Mouse (Mus musculus): Measurements from ENCODE around the gene Nos1ap. TPM values are rescaled to one million over a fixed set of nuclear protein-coding genes. Genes with fewer than 3 reads are reported as not detected.
A peak's percentile ranks its signal among the peaks of the same experiment; 100 is the strongest.

The Nos1ap gene
- polyA plus RNA-seq, 1 experiment from 2014 or later, result 25.1 TPM

GRCm38 (mm10) chr1:170324312-170324711, 265.3 kb downstream of the Nos1ap start:
- H3K27ac ChIP-seq, result no peak overlapping the region
- no peak overlapping the region for H3K4me3 ChIP-seq
- no peaks in the 10 kb centered on the region for H3K4me1 ChIP-seq
- DNase-seq (ENCODE audit: low spot score), result no peak
- WGBS, result 90% methylated on average over 1 of the region's 1 CpGs
- peaks cover 44% of the 10 kb centered on the region for H3K36me3 ChIP-seq
- no peaks in the 10 kb centered on the region for H3K27me3 ChIP-seq (ENCODE audit: insufficient read depth, poor library complexity, severe bottlenecking)
- no peaks in the 10 kb centered on the region for H3K9me3 ChIP-seq

- no peaks in the 10 kb centered on the region for H3K9me3 ChIP-seq
- 92% methylated on average over 10 of the region's 10 CpGs for WGBS
- no peaks in the 10 kb centered on the region for H3K27me3 ChIP-seq (ENCODE audit: insufficient read depth, poor library complexity, severe bottlenecking)
- DNase-seq (ENCODE audit: low spot score), result no peak
- no peaks in the 10 kb centered on the region for H3K4me1 ChIP-seq
- H3K27ac ChIP-seq, result no peak overlapping the region
- peaks cover 47% of the 10 kb centered on the region for H3K36me3 ChIP-seq
- H3K4me3 ChIP-seq, result no peak overlapping the region
These were observed 266.7 kb downstream of the Nos1ap start for GRCm38 (mm10) chr1:170323001-170323400.

- DNase-seq (ENCODE audit: low spot score), result no peak
- H3K9me3 ChIP-seq, result no peaks in the 10 kb centered on the region
- no peaks in the 10 kb centered on the region for H3K27me3 ChIP-seq (ENCODE audit: insufficient read depth, poor library complexity, severe bottlenecking)
- no peak overlapping the region for H3K27ac ChIP-seq
- H3K36me3 ChIP-seq, result peaks cover 45% of the 10 kb centered on the region
- H3K4me3 ChIP-seq, result no peak overlapping the region
- H3K4me1 ChIP-seq, result no peaks in the 10 kb centered on the region
- 88% methylated on average over 2 of the region's 2 CpGs for WGBS
These were observed 267.6 kb downstream of the Nos1ap start for GRCm38 (mm10) chr1:170322046-170322445.

- peaks cover 10% of the 10 kb centered on the region; the same call in 1 of the 2 replicates for H3K4me1 ChIP-seq
- H3K27me3 ChIP-seq (ENCODE audit: insufficient read depth, poor library complexity, severe bottlenecking), result no peaks in the 10 kb centered on the region
- no peak overlapping the region for H3K27ac ChIP-seq
- H3K36me3 ChIP-seq, result peaks cover 6% of the 10 kb centered on the region; the same call in 1 of the 2 replicates
- 70% methylated on average over 6 of the region's 6 CpGs for WGBS
- H3K4me3 ChIP-seq, result no peak overlapping the region
- no peak for DNase-seq (ENCODE audit: low spot score)
- no peaks in the 10 kb centered on the region for H3K9me3 ChIP-seq
These were observed 278.2 kb downstream of the Nos1ap start for GRCm38 (mm10) chr1:170311431-170311830.

GRCm38 (mm10) chr1:170308503-170308902, 281.2 kb downstream of the Nos1ap start, which contains the start of gene Spata46:
Spata46 (plus strand) TSS chr1:170308803.
- H3K4me3 ChIP-seq, result no peak within 1 kb of the TSS
- H3K9me3 ChIP-seq, result no peaks in the 10 kb centered on the region
- peaks cover 7% of the 10 kb centered on the region for H3K36me3 ChIP-seq
- DNase-seq (ENCODE audit: low spot score), result no peak
- peaks cover 8% of the 10 kb centered on the region; the same call in 1 of the 2 replicates for H3K4me1 ChIP-seq
- H3K27me3 ChIP-seq (ENCODE audit: insufficient read depth, poor library complexity, severe bottlenecking), result no peaks in the 10 kb centered on the region
- 88% methylated on average over 4 of the region's 4 CpGs for WGBS
- H3K27ac ChIP-seq, result no peak within 1 kb of the TSS

- WGBS, result 89% methylated on average over 4 of the region's 4 CpGs
- no peak for DNase-seq (ENCODE audit: low spot score)
- H3K27ac ChIP-seq, result no peak within 1 kb of the TSS
- H3K36me3 ChIP-seq, result peaks cover 14% of the 10 kb centered on the region
- H3K4me3 ChIP-seq, result no peak within 1 kb of the TSS
- no peaks in the 10 kb centered on the region for H3K27me3 ChIP-seq (ENCODE audit: insufficient read depth, poor library complexity, severe bottlenecking)
- peaks cover 9% of the 10 kb centered on the region for H3K4me1 ChIP-seq
- H3K9me3 ChIP-seq, result no peaks in the 10 kb centered on the region
These were observed 283.4 kb downstream of the Nos1ap start, which contains the start of gene Gm7694 for GRCm38 (mm10) chr1:170306232-170306631. Gm7694 (minus strand) TSS chr1:170306332.

GRCm38 (mm10) chr1:170305002-170305401, 284.7 kb downstream of the Nos1ap start:
- H3K9me3 ChIP-seq, result no peaks in the 10 kb centered on the region
- peaks cover 9% of the 10 kb centered on the region for H3K4me1 ChIP-seq
- H3K36me3 ChIP-seq, result peaks cover 21% of the 10 kb centered on the region
- no peak overlapping the region for H3K4me3 ChIP-seq
- no peak overlapping the region for H3K27ac ChIP-seq
- no peak for DNase-seq (ENCODE audit: low spot score)
- no peaks in the 10 kb centered on the region for H3K27me3 ChIP-seq (ENCODE audit: insufficient read depth, poor library complexity, severe bottlenecking)
- 84% methylated on average over 10 of the region's 10 CpGs for WGBS

GRCm38 (mm10) chr1:170303103-170303502, 286.6 kb downstream of the Nos1ap start:
- Histone ChIP-seq H3K27me3 (ENCODE audit: insufficient read depth, poor library complexity, severe bottlenecking) (no peaks in the 10 kb centered on the region), H3K4me1 (peaks cover 9% of the 10 kb centered on the region), H3K9me3 (no peaks in the 10 kb centered on the region), H3K4me3 (no peak overlapping the region), H3K36me3 (peaks cover 21% of the 10 kb centered on the region), H3K27ac (no peak overlapping the region)
- peak; percentile 66 for DNase-seq (ENCODE audit: low spot score)
- WGBS, result 60% methylated on average over 6 of the region's 6 CpGs

GRCm38 (mm10) chr1:170302456-170302855, 287.2 kb downstream of the Nos1ap start:
- WGBS, result 81% methylated on average over 6 of the region's 6 CpGs
- H3K4me3 ChIP-seq, result no peak overlapping the region

GRCm38 (mm10) chr1:170301686-170302085, 288.0 kb downstream of the Nos1ap start:
- Histone ChIP-seq H3K4me1 (peaks cover 9% of the 10 kb centered on the region), H3K27me3 (ENCODE audit: insufficient read depth, poor library complexity, severe bottlenecking) (no peaks in the 10 kb centered on the region), H3K36me3 (peaks cover 21% of the 10 kb centered on the region), H3K27ac (no peak overlapping the region), H3K9me3 (no peaks in the 10 kb centered on the region), H3K4me3 (no peak overlapping the region)
- DNase-seq (ENCODE audit: low spot score), result peak; percentile 66
- 94% methylated on average over 9 of the region's 9 CpGs for WGBS

More at GRCm38 (mm10) chr1:170302456-170302855, 287.2 kb downstream of the Nos1ap start:
- no peaks in the 10 kb centered on the region for H3K27me3 ChIP-seq (ENCODE audit: insufficient read depth, poor library complexity, severe bottlenecking)
- H3K36me3 ChIP-seq, result peaks cover 21% of the 10 kb centered on the region
- H3K4me1 ChIP-seq, result peaks cover 9% of the 10 kb centered on the region
- DNase-seq (ENCODE audit: low spot score), result peak; percentile 56
- no peaks in the 10 kb centered on the region for H3K9me3 ChIP-seq
- H3K27ac ChIP-seq, result no peak overlapping the region

- peaks cover 23% of the 10 kb centered on the region for H3K4me1 ChIP-seq
- peaks cover 15% of the 10 kb centered on the region; the same call in 1 of the 2 replicates for H3K36me3 ChIP-seq
- no peak for DNase-seq (ENCODE audit: low spot score)
- WGBS, result 67% methylated on average over 4 of the region's 4 CpGs
- no peaks in the 10 kb centered on the region for H3K27me3 ChIP-seq (ENCODE audit: insufficient read depth, poor library complexity, severe bottlenecking)
- no peak overlapping the region for H3K4me3 ChIP-seq
- no peak overlapping the region for H3K27ac ChIP-seq
- H3K9me3 ChIP-seq, result no peaks in the 10 kb centered on the region
These were observed 290.2 kb downstream of the Nos1ap start for GRCm38 (mm10) chr1:170299496-170299895.

- peaks cover 21% of the 10 kb centered on the region for H3K4me1 ChIP-seq
- WGBS, result 59% methylated on average over 15 of the region's 15 CpGs
- no peak for DNase-seq (ENCODE audit: low spot score)
- no peaks in the 10 kb centered on the region for H3K27me3 ChIP-seq (ENCODE audit: insufficient read depth, poor library complexity, severe bottlenecking)
- no peak overlapping the region for H3K4me3 ChIP-seq
- peak overlapping the region; percentile 29; the same call in 1 of the 2 replicates for H3K27ac ChIP-seq
- H3K36me3 ChIP-seq, result no peaks in the 10 kb centered on the region
- no peaks in the 10 kb centered on the region for H3K9me3 ChIP-seq
These were observed 294.7 kb downstream of the Nos1ap start for GRCm38 (mm10) chr1:170294786-170295570.

GRCm38 (mm10) chr1:170293257-170293656, 296.4 kb downstream of the Nos1ap start:
- no peak overlapping the region; the same call in 1 of the 2 replicates for H3K27ac ChIP-seq
- DNase-seq (ENCODE audit: low spot score), result no peak
- H3K36me3 ChIP-seq, result no peaks in the 10 kb centered on the region
- no peaks in the 10 kb centered on the region for H3K27me3 ChIP-seq (ENCODE audit: insufficient read depth, poor library complexity, severe bottlenecking)
- peaks cover 21% of the 10 kb centered on the region for H3K4me1 ChIP-seq
- WGBS, result 60% methylated on average over 5 of the region's 5 CpGs
- no peaks in the 10 kb centered on the region for H3K9me3 ChIP-seq
- H3K4me3 ChIP-seq, result no peak overlapping the region
